Mouse (Mus musculus) kidney, adult 2 months (tissue): ENCODE results near the gene Rd3. TPM values are rescaled to one million over a fixed set of nuclear protein-coding genes. Genes with fewer than 3 reads are reported as not detected.
A peak's percentile ranks its signal among the peaks of the same experiment; 100 is the strongest.

Source experiments
- DNase-seq: peaks from one replicate; pipeline ENCODE4 v3.0.0; 2021
- H3K27ac ChIP-seq: fragments of 200-500 bp; 2 replicates; pipeline ENCODE4 v1.5.1; 2012; ENCODE audit warnings: low read depth, low read length, control low read depth, inconsistent platforms; ENCODE audit not compliant: insufficient read depth
- H3K27me3 ChIP-seq: fragments of 200-500 bp; replicated peaks from 2 replicates; pipeline ENCODE4 v1.6.1; 2012; ENCODE audit warnings: mild to moderate bottlenecking, moderate library complexity, low read length, inconsistent platforms; ENCODE audit not compliant: control insufficient read depth, insufficient read depth
- H3K36me3 ChIP-seq: fragments of 200-500 bp; 2 replicates; pipeline ENCODE4 v1.6.1; 2012; ENCODE audit warnings: mild to moderate bottlenecking, moderate library complexity, low read length, inconsistent platforms; ENCODE audit not compliant: control insufficient read depth, insufficient read depth
- H3K4me1 ChIP-seq: fragments of 200-500 bp; 2 replicates; pipeline ENCODE4 v1.6.1; 2011; ENCODE audit warnings: low read length; ENCODE audit not compliant: control insufficient read depth, insufficient read depth
- H3K4me3 ChIP-seq: fragments of 200-500 bp; 2 replicates; pipeline ENCODE4 v1.5.1; 2011; ENCODE audit warnings: mild to moderate bottlenecking, low read depth, low read length, control low read depth; ENCODE audit not compliant: insufficient read depth
- CTCF ChIP-seq: fragments of 200-500 bp; conservative IDR thresholded peaks from 2 replicates; pipeline ENCODE4 v1.5.1; 2011; ENCODE audit warnings: low read depth, mild to moderate bottlenecking, control low read depth, low read length, moderate library complexity, mixed read lengths; ENCODE audit not compliant: insufficient read depth, insufficient read length
- POLR2A ChIP-seq: fragments of 200-500 bp; IDR thresholded peaks from one replicate; pipeline ENCODE4 v1.6.1; 2011; ENCODE audit warnings: low read depth, low read length, control low read depth
- WGBS: fragments of 180-500 bp; shearing (Covaris S2); methylation state at CpG from one replicate; pipeline ENCODE4 v1.1.7; 2018; 5-methylcytosine and 5-hydroxymethylcytosine counted together
- polyA plus RNA-seq: library from polyadenylated mRNA; depleted of rRNA; stranded (reverse); fragments of >200 nt; gene quantifications from 2 replicates; pipeline ENCODE4 v1.2.3, GENCODE M21; 2012; rRNA removed

Gene Rd3
- polyA plus RNA-seq: 0.41 and 0.88 TPM in 2 replicates

DNA sequence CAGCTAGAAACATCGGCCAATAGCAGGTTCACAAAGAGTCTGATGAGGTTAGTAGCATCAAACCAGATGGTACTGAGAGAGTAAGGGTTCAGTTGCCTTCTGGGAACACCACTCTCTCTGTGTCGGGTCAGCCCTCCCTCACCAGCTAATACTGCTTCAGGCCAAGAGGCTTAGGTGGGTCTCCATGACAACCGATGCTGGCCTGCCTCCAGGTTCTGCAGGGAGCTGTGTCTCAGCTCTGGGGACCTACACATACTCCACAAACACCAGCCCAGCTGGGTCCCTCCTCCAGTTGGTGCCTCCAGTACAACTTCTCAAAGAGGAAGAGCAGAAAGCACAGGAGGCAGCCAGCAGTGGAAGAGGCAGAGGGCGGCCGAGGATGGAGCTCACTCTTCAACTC lies at the start of gene Rd3:
Gene Rd3, plus strand, starts transcription at position 184 of the 400 bp plus-strand sequence.
- 57% methylated on average over 5 of the region's 5 CpGs for WGBS
- no peak for TF ChIP-seq CTCF
- peak; percentile 29 for DNase-seq

DNA sequence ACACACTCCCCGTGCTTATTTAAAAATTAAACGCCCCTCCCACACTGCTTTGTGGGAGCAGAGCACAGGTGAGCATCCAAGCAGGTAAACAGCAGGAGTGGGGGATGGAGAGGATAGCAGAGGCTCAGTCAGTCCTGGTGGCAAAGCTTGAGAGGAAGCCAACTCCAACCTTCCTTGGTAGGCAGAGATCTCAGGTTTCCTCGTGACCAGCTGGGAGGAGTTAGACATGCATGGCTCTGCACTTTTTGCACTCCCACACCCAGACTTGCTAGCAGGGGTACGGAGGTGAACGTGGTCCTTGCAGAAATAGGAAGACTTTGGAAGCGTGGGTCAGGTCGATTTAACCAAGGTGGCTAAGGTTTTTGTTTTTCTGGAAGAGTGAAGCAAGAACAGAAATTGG lies 48.8 kb upstream of the Rd3 start:
- Histone ChIP-seq H3K27me3 (no peaks in the 10 kb centered on the region), H3K27ac (peak overlapping the region; percentile 61), H3K4me3 (peak overlapping the region; percentile 60), H3K4me1 (peaks cover 15% of the 10 kb centered on the region; the same call in 1 of the 2 replicates), H3K36me3 (no peaks in the 10 kb centered on the region)
- peak; percentile 85 for DNase-seq
- no peak for TF ChIP-seq CTCF
- TF ChIP-seq POLR2A: no peak
- 43% methylated on average over 7 of the region's 7 CpGs for WGBS

More for the DNA sequence above, at the start of gene Rd3:
- H3K27me3 ChIP-seq: no peaks in the 10 kb centered on the region
- H3K4me1 ChIP-seq: peaks cover 3% of the 10 kb centered on the region; the same call in 1 of the 2 replicates
- no peaks in the 10 kb centered on the region for H3K36me3 ChIP-seq
- H3K4me3 ChIP-seq: no peak within 1 kb of the TSS
- H3K27ac ChIP-seq: no peak within 1 kb of the TSS

DNA sequence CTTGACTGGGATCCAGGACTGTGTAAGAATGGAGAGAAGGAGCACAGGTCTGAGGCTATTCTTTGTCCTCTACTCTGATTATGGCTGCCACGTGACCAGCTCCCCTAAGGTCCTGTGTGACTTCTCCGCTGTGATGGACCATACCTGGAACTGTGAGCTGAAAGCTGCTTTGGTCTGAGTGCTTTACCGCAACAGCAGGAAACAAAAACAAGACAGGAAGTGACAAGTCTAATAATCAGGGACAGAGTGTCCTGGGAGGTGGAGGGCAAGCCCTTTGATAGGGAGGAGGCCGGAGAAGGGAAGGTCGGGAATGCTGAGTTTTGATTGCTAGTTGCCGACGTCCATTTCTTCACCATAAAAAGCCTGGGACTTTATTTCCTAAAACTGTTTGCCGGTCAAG lies 48.1 kb upstream of the Rd3 start:
- 50% methylated on average over 8 of the region's 8 CpGs for WGBS
- no peak for TF ChIP-seq CTCF
- TF ChIP-seq POLR2A: no peak
- Histone ChIP-seq H3K4me3 (peak overlapping the region; percentile 60), H3K36me3 (no peaks in the 10 kb centered on the region), H3K27ac (peak overlapping the region; percentile 61), H3K4me1 (peaks cover 16% of the 10 kb centered on the region; the same call in 1 of the 2 replicates), H3K27me3 (no peaks in the 10 kb centered on the region)
- DNase-seq: peak; percentile 42

DNA sequence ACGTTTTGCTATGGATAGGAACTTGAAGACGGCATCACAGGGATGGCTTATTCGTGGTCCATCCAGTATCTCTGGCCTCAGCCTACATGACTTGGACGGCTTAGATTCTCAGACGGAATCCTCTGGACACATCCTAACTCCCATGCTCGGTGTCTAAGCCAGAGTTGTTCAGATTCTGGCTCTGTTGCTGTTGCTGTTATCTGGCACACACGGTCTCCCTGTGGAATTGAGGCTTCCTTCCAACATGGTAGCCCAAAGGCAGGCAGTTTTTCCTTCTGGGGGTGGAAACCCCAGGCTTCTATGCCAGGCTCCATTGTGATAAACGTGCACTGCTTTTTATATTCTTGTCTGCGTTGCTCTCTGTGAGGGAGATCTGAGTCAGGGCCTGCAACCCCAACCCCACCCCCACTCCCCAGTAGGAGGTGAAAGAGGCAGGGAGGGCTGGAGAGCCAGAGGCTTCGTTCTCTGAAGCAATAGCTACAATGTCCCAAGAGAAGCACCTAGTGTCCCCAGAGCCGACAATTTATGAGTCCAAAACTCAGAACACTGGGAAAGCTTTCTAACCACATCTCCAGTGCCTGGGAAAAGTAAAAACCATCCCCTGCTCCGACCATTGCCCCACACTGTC lies 47.2 kb upstream of the Rd3 start:
- H3K27me3 ChIP-seq: no peaks in the 10 kb centered on the region
- no peaks in the 10 kb centered on the region for H3K36me3 ChIP-seq
- peaks cover 16% of the 10 kb centered on the region; the same call in 1 of the 2 replicates for H3K4me1 ChIP-seq
- H3K27ac ChIP-seq: no peak overlapping the region
- TF ChIP-seq CTCF (no peak), POLR2A (no peak)
- WGBS: 82% methylated on average over 12 of the region's 12 CpGs
- no peak for DNase-seq
- no peak overlapping the region for H3K4me3 ChIP-seq

DNA sequence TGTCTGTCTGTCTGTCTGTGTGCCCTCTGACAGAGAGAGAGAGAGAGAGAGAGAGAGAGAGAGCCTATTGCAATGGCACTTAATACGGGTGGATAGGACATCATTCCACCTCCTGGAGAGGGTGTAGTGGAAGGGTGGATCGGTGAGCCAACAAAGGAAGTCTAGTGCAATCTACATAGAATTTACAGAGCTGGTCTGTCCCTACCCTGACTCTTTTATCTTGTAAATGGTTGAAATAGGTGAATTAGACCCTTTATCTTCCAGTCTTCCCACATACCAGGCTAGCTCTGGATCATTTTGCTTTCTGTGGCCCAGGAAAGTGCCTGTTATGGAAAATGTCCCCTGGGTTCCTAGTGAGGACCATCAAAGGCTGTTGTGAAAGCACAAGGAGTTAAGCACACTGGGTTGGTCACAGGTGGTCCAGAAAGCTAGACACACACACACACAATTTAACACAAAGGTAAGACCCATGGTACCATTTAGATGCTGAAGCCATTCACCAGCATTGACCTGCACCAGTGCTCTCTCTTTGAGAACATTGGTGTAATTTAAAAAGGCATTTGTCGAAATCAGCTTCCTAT lies 46.6 kb upstream of the Rd3 start:
- no peak for DNase-seq
- H3K4me3 ChIP-seq: no peak overlapping the region
- H3K36me3 ChIP-seq: no peaks in the 10 kb centered on the region
- H3K27ac ChIP-seq: no peak overlapping the region
- no peak for TF ChIP-seq CTCF
- no peak for TF ChIP-seq POLR2A
- peaks cover 16% of the 10 kb centered on the region; the same call in 1 of the 2 replicates for H3K4me1 ChIP-seq
- 91% methylated on average over 3 of the region's 3 CpGs for whole genome bisulfite sequencing
- H3K27me3 ChIP-seq: no peaks in the 10 kb centered on the region

DNA sequence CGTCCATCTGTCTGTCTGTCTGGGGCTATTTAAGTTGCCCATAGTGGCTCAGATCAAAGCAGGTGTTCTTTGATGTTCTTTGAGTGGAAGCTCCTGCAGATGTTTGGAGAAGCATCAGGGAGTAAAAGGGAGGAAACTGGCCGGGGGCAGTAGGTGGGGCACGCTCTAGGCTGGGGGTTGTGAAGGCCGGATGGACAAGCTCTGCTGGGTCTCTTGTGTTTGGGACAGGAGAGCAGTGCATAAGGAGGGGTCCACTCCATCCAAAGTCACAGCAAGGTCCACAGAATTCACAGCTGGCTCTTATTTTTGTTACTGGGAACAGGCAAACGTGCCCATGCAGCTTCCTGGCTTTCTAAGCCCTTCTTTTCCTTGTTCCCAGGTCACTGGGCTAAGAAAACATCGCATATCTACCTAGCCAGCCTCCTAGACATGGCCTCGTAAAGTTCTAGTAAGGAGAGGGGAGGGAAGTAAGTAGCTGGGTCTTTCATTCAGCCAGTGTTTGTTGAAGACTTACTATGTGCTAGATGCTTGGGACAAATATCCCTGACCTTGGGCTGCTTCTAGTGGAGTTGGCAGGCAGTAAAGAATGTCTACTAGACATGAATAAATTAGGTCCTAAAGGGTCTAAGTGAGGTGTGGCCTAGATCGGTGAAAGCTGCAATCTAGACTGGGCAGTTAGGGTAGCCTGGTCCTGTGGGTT lies 44.7 kb upstream of the Rd3 start:
- H3K27ac ChIP-seq: no peak overlapping the region
- TF ChIP-seq CTCF (no peak), POLR2A (no peak)
- no peak overlapping the region for H3K4me3 ChIP-seq
- no peak for DNase-seq
- no peaks in the 10 kb centered on the region for H3K36me3 ChIP-seq
- no peaks in the 10 kb centered on the region for H3K27me3 ChIP-seq
- H3K4me1 ChIP-seq: peaks cover 16% of the 10 kb centered on the region; the same call in 1 of the 2 replicates
- 62% methylated on average over 8 of the region's 8 CpGs for WGBS

DNA sequence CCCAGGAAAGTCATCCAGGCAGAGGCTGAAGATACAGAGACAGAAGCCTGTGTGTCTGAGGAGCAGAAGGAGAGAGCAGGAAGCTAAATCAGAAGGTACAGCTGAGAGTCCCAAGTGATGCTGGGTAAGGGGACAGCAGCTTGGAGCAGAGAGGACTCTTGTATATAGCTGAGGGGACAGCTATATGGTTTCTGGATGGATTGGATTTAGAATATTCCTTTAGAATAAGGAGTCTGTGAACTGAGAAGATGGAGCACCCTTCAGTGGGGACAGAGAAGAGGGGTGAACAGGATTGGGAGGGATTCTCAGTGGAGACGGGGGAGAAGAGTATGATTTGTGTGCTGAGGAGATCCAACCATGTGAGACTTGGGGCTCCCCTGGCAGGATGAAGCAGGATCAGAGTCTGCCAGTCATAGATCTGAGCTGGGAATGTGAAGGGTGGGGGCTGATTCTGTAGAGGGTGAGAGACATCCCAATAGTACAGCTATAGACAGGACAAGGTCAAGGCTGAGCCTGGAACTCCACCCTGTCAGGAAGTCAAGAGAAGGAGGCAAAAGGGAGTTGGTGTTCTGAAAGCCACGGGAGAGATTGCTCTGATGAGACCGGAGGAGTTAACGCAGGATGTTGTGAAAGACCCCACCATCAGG lies 44.1 kb upstream of the Rd3 start:
- no peak overlapping the region for H3K27ac ChIP-seq
- H3K27me3 ChIP-seq: no peaks in the 10 kb centered on the region
- 42% methylated on average over 4 of the region's 4 CpGs for WGBS
- H3K4me3 ChIP-seq: no peak overlapping the region
- DNase-seq: no peak
- no peak for TF ChIP-seq POLR2A
- no peak for TF ChIP-seq CTCF
- peaks cover 15% of the 10 kb centered on the region; the same call in 1 of the 2 replicates for H3K4me1 ChIP-seq
- H3K36me3 ChIP-seq: no peaks in the 10 kb centered on the region
